In genomic region chr3:144202574-144203258, GRCm38 (mm10) we compare ENCODE assay signal across 8 mouse cellular contexts. TPM values are rescaled to one million over a fixed set of nuclear protein-coding genes. Genes with fewer than 3 reads are reported as not detected.
DNase-seq lines count a peak whose midpoint lies in the region; ATAC-seq and TF ChIP-seq lines count a peak whose summit lies in the region.

No protein-coding gene starts in this region.

- 0% methylated on average over 13 of the region's 14 CpGs for WGBS in limb, embryonic 10.5 days
- 0% methylated on average over 12 of the region's 14 CpGs for WGBS in neural tube, embryonic 13.5 days

- TF ChIP-seq CTCF in layer of hippocampus, adult 2 months (conservative IDR thresholded peaks at IDR 0.05) = no peak
- TF ChIP-seq CTCF in cortical plate, adult 2 months (IDR thresholded peaks at IDR 0.05; ENCODE audit: extremely low read depth, insufficient read depth, low read length) = no peak

- peak overlapping the region; percentile 82 for H3K4me3 ChIP-seq in layer of hippocampus, adult 2 months
- H3K4me3 ChIP-seq in cortical plate, adult 2 months (ENCODE audit: insufficient read depth, low read length) = peak overlapping the region; percentile 67
- peak overlapping the region; percentile 91 for H3K4me3 ChIP-seq in limb, embryonic 10.5 days
- peak overlapping the region; percentile 90 for H3K4me3 ChIP-seq in neural tube, embryonic 13.5 days

- H3K36me3 ChIP-seq in limb, embryonic 10.5 days = peaks cover 27% of the 10 kb centered on the region
- peaks cover 5% of the 10 kb centered on the region; the same call in 1 of the 2 replicates for H3K36me3 ChIP-seq in neural tube, embryonic 13.5 days

- no peaks in the 10 kb centered on the region for H3K9me3 ChIP-seq in limb, embryonic 10.5 days (replicated peaks)
- H3K9me3 ChIP-seq in neural tube, embryonic 13.5 days = no peaks in the 10 kb centered on the region

- ATAC-seq in neural tube, embryonic 13.5 days (ENCODE audit: low read depth) = no peak; the same call in 1 of the 2 replicates

- intact Hi-C loops in left cerebral cortex, postnatal 14 days (cut with DNase I) = loop anchor here (5.0 to 10.0 kb wide), 3 partner anchors 605 to 958 kb away; no protein-coding TSS in a partner anchor

- H3K4me2 ChIP-seq in neural tube, embryonic 13.5 days = peak overlapping the region; percentile 86

- peak overlapping the region; percentile 96 for H3K9ac ChIP-seq in neural tube, embryonic 13.5 days

- peaks cover 2% of the 10 kb centered on the region; the same call in 1 of the 2 replicates for H3K4me1 ChIP-seq in cortical plate, adult 2 months (ENCODE audit: control insufficient read depth, insufficient read depth, low read length)
- peaks cover 54% of the 10 kb centered on the region for H3K4me1 ChIP-seq in limb, embryonic 10.5 days
- H3K4me1 ChIP-seq in neural tube, embryonic 13.5 days (replicated peaks) = peaks cover 62% of the 10 kb centered on the region

- H3K27ac ChIP-seq in layer of hippocampus, adult 2 months = peak overlapping the region; percentile 94
- peak overlapping the region; percentile 84; the same call in 1 of the 2 replicates for H3K27ac ChIP-seq in cortical plate, adult 2 months (ENCODE audit: insufficient read depth, low read length)
- H3K27ac ChIP-seq in limb, embryonic 10.5 days = peak overlapping the region; percentile 98
- peak overlapping the region; percentile 99 for H3K27ac ChIP-seq in neural tube, embryonic 13.5 days (replicated peaks)

- TF ChIP-seq POLR2A in cortical plate, adult 2 months (IDR thresholded peaks at IDR 0.05; ENCODE audit: extremely low read depth, insufficient read depth, low read length) = no peak

- no peaks in the 10 kb centered on the region for H3K27me3 ChIP-seq in limb, embryonic 10.5 days (ENCODE audit: low read depth, poor library complexity, severe bottlenecking)
- no peaks in the 10 kb centered on the region for H3K27me3 ChIP-seq in neural tube, embryonic 13.5 days

- DNase-seq in layer of hippocampus, adult 2 months (ENCODE audit: low spot score in 2 of 2) = no peak
- DNase-seq in layer of hippocampus, adult 9-10 months (ENCODE audit: low spot score) = no peak
- DNase-seq in limb, embryonic 10.5 days (ENCODE audit: low spot score) = no peak
- no peak for DNase-seq in left cerebral cortex, postnatal 14 days (ENCODE audit: low spot score in 2 of 2)
- DNase-seq in yolk sac, embryonic 10.5 days (ENCODE audit: low spot score) = no peak
- no peak for DNase-seq in lung, postnatal 36 days

RNA-seq across cellular contexts. Expression of gene Lmo4, which starts 2.3 kb away (rescaled TPM):
- 100 to 1,000 TPM; 226 to 236 TPM for total RNA-seq in layer of hippocampus, adult 2 months (2021)
- polyA plus RNA-seq in cortical plate, adult 2 months (2012; rRNA removed) = 338 and 350 TPM in 2 replicates
- polyA plus RNA-seq in limb, embryonic 10.5 days (2016; fragmentation: Nextera tagmentation; extraction: Ambion mirVana) = 45.9 and 56.6 TPM in 2 replicates
- 68.9 and 73.4 TPM in 2 replicates for polyA plus RNA-seq in neural tube, embryonic 13.5 days (2015; fragmentation: Nextera tagmentation; extraction: Ambion mirVana)
- total RNA-seq in left cerebral cortex, postnatal 14 days (2021) = 100 to 1,000 TPM; 306 to 308 TPM
